Mouse (Mus musculus) erythroblast, embryonic 14.5 days (primary cell): ENCODE data around the gene Tenm1.

Experiments used
- GATA1 ChIP-seq: IDR thresholded peaks from 2 replicates; pipeline ENCODE4 v1.6.1; 2012; ENCODE audit warnings: low read length, inconsistent platforms, mixed read lengths
- TAL1 ChIP-seq: IDR thresholded peaks from 3 replicates; pipeline ENCODE4 v1.6.1; 2012; ENCODE audit warnings: low read length, inconsistent platforms, mixed read lengths

DNA sequence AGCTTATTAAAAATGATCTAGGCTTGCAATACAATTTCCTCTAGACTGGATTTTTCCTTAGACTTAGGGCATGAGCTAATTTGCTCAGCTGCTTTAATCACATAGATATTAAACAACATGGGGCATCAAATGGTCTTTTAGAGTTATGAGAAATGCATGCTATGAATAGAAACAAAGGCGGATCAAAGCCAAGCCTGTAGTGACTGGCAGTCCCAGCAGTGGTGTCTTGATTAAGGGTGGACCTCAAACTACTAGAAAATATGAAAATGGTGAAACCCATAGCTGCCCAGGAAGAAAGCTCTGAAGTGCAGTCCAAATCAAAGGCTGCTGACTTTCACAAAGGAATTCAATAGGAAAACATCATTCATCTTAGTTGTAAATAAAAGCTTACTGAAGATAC lies 306.9 kb downstream of the Tenm1 start:
- TF ChIP-seq GATA1 (no peak), TAL1 (no peak)
